Mouse (Mus musculus) ES-Bruce4 (cell line): Measurements from ENCODE around the gene Dync1i1. TPM values are rescaled to one million over a fixed set of nuclear protein-coding genes. Genes with fewer than 3 reads are reported as not detected.

Experiments
- H3K27ac ChIP-seq: 2 replicates; pipeline ENCODE4 v1.5.1; 2012; ENCODE audit warnings: low read length, inconsistent platforms; ENCODE audit not compliant: insufficient read depth
- H3K27me3 ChIP-seq: 2 replicates; pipeline ENCODE4 v1.6.1; 2012; ENCODE audit warnings: mild to moderate bottlenecking, low read length, inconsistent platforms; ENCODE audit not compliant: control insufficient read depth, poor library complexity, insufficient read depth, severe bottlenecking
- H3K36me3 ChIP-seq: 2 replicates; pipeline ENCODE4 v1.6.1; 2012; ENCODE audit warnings: inconsistent platforms, mild to moderate bottlenecking, low read length, moderate library complexity; ENCODE audit not compliant: control insufficient read depth, poor library complexity, insufficient read depth, severe bottlenecking
- H3K4me1 ChIP-seq: one replicate; pipeline ENCODE4 v1.8.1; 2011; ENCODE audit warnings: low read length; ENCODE audit not compliant: control insufficient read depth, insufficient read depth
- H3K4me3 ChIP-seq: 2 replicates; pipeline ENCODE4 v1.5.1; 2011; ENCODE audit warnings: low read depth, mild to moderate bottlenecking, low read length
- H3K9ac ChIP-seq: 2 replicates; pipeline ENCODE4 v1.6.1; 2012; ENCODE audit warnings: low read depth, mild to moderate bottlenecking, inconsistent platforms; ENCODE audit not compliant: poor library complexity, severe bottlenecking
- H3K9me3 ChIP-seq: replicated peaks from 2 replicates; pipeline ENCODE4 v1.6.1; 2012; ENCODE audit warnings: mild to moderate bottlenecking, low read length, inconsistent platforms; ENCODE audit not compliant: control insufficient read depth, poor library complexity, insufficient read depth, severe bottlenecking
- CTCF ChIP-seq: IDR thresholded peaks from one replicate; pipeline ENCODE4 v1.8.1; 2011; ENCODE audit warnings: low read depth, low read length
- EP300 ChIP-seq: IDR thresholded peaks from 2 replicates; pipeline ENCODE4 v1.6.1; 2011; ENCODE audit warnings: low read depth, low read length; ENCODE audit not compliant: insufficient read depth
- POLR2A ChIP-seq: IDR thresholded peaks from one replicate; pipeline ENCODE4 v1.8.1; 2011; ENCODE audit warnings: low read length; ENCODE audit not compliant: insufficient read depth
- polyA plus RNA-seq: library from polyadenylated mRNA; stranded (reverse); fragments of >200 nt; gene quantifications from 2 replicates; pipeline ENCODE4 v1.2.4, GENCODE M21; 2011; ENCODE audit warnings: low read depth; ENCODE audit not compliant: missing spikeins, insufficient read depth, insufficient read length

The Dync1i1 gene
- polyA plus RNA-seq, 1 experiment = 0.25 TPM

GRCm38 (mm10) chr6:5781752-5782151, 56.3 kb downstream of the Dync1i1 start:
- Histone ChIP-seq H3K9me3 (no peaks in the 10 kb centered on the region), H3K4me3 (no peak overlapping the region), H3K36me3 (no peaks in the 10 kb centered on the region), H3K9ac (no peak overlapping the region), H3K4me1 (no peaks in the 10 kb centered on the region), H3K27me3 (no peaks in the 10 kb centered on the region), H3K27ac (no peak overlapping the region)
- TF ChIP-seq EP300 (no peak), POLR2A (no peak), CTCF (no peak)

DNA sequence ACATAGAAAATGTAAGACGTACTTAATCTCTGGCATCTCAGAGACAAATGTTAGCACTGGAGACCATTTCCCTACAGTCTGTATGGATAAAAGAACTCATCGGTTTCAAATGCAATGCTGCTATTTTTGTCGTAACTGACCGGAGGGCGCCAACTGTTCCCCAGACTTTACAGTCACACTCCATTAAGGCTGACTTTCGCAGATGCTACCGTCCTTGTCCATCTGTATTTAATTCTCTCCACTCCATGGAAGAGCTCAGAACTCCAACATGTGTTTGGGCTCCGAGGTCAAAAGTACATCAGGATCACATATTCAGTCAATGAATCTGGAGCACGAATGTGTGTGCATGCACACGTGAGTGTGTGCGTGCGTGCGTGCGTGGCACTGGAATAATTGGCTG, 58.4 kb downstream of the Dync1i1 start:
- Histone ChIP-seq H3K27ac (no peak overlapping the region), H3K27me3 (no peaks in the 10 kb centered on the region), H3K4me1 (no peaks in the 10 kb centered on the region), H3K9ac (no peak overlapping the region), H3K9me3 (no peaks in the 10 kb centered on the region), H3K4me3 (no peak overlapping the region), H3K36me3 (no peaks in the 10 kb centered on the region)
- TF ChIP-seq POLR2A = no peak
- no peak for TF ChIP-seq EP300
- no peak for TF ChIP-seq CTCF

DNA sequence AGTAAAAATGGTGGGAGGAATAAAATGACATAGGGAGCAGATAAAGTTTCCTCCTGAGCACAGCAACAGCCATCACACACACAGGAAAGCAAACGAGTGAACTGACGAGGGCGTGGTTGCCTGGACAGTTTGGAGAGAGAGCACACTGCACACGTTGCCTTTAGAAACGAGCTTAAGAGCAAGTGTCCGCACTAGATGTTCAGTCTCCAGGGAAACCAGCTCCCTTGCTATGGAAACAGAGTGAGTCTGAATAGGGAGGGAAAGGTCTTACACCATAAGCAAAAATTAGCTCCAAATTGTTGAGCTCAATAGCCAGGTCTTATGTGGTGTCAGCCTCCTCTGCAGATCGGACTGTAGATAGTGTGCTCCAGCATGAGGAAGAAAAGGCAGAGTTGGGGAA, 65.2 kb downstream of the Dync1i1 start:
- H3K4me1 ChIP-seq = no peaks in the 10 kb centered on the region
- TF ChIP-seq EP300 (no peak), POLR2A (no peak), CTCF (no peak)
- no peak overlapping the region for H3K4me3 ChIP-seq
- H3K9me3 ChIP-seq = no peaks in the 10 kb centered on the region
- no peaks in the 10 kb centered on the region for H3K36me3 ChIP-seq
- H3K9ac ChIP-seq = no peak overlapping the region
- no peak overlapping the region for H3K27ac ChIP-seq
- no peaks in the 10 kb centered on the region for H3K27me3 ChIP-seq

- no peaks in the 10 kb centered on the region for H3K4me1 ChIP-seq
- no peaks in the 10 kb centered on the region for H3K9me3 ChIP-seq
- H3K4me3 ChIP-seq = no peak overlapping the region
- no peak overlapping the region for H3K9ac ChIP-seq
- H3K36me3 ChIP-seq = no peaks in the 10 kb centered on the region
- no peak for TF ChIP-seq CTCF
- TF ChIP-seq EP300 = no peak
- no peak for TF ChIP-seq POLR2A
- H3K27ac ChIP-seq = no peak overlapping the region
- H3K27me3 ChIP-seq = no peaks in the 10 kb centered on the region; the same call in 1 of the 2 replicates
Observed at GRCm38 (mm10) chr6:5794106-5794753, 68.8 kb downstream of the Dync1i1 start.

DNA sequence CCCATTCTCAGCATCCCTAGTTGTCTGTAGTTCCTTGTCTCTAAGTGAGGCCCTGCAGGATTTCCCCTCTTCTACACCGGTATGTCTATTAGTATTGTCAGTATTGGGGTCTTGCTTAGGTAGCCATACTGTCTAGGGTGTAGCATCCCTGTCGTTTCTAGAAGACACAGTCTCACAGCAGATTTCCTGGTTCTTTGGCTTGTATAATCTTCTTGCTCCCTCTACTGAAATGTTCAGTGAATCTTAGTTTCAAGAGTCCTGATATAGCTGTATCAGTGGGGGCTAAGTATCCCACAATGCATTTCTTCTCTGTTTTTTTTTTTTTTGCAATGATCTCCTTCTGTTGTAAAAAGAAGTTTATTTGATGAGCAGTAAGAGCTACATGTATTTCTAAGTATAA, 69.9 kb downstream of the Dync1i1 start:
- Histone ChIP-seq H3K27me3 (no peaks in the 10 kb centered on the region; the same call in 1 of the 2 replicates), H3K9me3 (no peaks in the 10 kb centered on the region), H3K9ac (no peak overlapping the region), H3K4me1 (no peaks in the 10 kb centered on the region), H3K36me3 (no peaks in the 10 kb centered on the region), H3K4me3 (no peak overlapping the region), H3K27ac (no peak overlapping the region)
- TF ChIP-seq EP300 (no peak), CTCF (no peak), POLR2A (no peak)

DNA sequence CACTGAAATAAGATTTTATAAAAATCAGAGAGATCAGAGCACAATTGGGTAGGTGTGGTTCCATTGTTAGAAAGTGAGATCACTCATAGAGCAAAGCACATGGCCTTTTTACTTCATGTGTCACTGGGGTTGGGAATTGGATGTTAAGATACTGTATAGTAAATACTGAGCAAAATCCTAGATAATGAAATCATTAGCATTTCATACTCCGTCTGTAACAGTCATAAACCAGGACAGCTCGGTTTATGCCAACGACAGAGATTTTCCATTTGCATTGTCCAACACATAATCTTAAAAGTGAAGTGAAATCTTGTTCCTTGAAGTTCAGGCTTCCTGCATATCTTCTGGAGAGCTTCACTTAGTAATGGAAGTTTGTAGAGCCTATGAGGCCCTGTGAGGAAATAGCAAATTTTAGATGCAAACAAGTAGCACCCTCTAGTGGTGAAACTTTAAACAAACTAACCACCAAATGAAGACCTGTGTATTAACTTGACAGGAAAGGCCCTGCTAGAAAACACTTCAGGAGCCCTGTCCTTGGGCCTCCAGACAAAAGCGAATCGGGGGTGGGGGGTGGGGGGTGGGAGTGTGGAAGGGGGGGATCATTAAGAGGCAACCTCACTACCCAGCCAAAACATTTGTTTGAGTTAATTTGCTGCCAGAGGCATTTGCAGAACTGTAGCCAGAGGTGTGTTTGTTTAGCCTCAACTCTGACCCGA, 76.8 kb downstream of the Dync1i1 start:
- no peaks in the 10 kb centered on the region for H3K36me3 ChIP-seq
- no peaks in the 10 kb centered on the region for H3K9me3 ChIP-seq
- no peak for TF ChIP-seq CTCF
- TF ChIP-seq POLR2A = no peak
- no peak for TF ChIP-seq EP300
- no peak overlapping the region for H3K4me3 ChIP-seq
- H3K4me1 ChIP-seq = no peaks in the 10 kb centered on the region
- H3K9ac ChIP-seq = no peak overlapping the region
- H3K27ac ChIP-seq = no peak overlapping the region
- H3K27me3 ChIP-seq = no peaks in the 10 kb centered on the region
